Mouse (Mus musculus) heart, postnatal 25 days (tissue): ENCODE measurements around the gene Npc1l1. TPM values are rescaled to one million over a fixed set of nuclear protein-coding genes. Genes with fewer than 3 reads are reported as not detected.
A peak's percentile ranks its signal among the peaks of the same experiment; 100 is the strongest.

ENCODE experiments used
- DNase-seq: peaks from one replicate; pipeline ENCODE4 v3.0.0; 2022; ENCODE audit warnings: low spot score
- intact Hi-C: fragments of 180-260 bp; cut with DNase I; formaldehyde crosslinking; loops from one replicate; pipeline ENCODE4 v1.15.1; 2025
- total RNA-seq, 2 experiments: library from RNA; stranded (reverse); gene quantifications; 2 replicates each; pipeline ENCODE4 v1.2.3; 2021

The Npc1l1 gene
- total RNA-seq, 2 experiments from 2014 or later = not detected

GRCm38 (mm10) chr11:6218189-6218896, 11.6 kb downstream of the Npc1l1 start:
- intact Hi-C loops = no loop called here
- no peak for DNase-seq

- DNase-seq = no peak
- intact Hi-C loops = no loop called here
Measured at GRCm38 (mm10) chr11:6216834-6217233, 13.1 kb downstream of the Npc1l1 start.

- DNase-seq = no peak
- intact Hi-C loops = no loop called here
Measured at GRCm38 (mm10) chr11:6208158-6208557, 21.8 kb downstream of the Npc1l1 start.

- DNase-seq = no peak
- intact Hi-C loops = no loop called here
Measured at GRCm38 (mm10) chr11:6207090-6207489, 22.9 kb downstream of the Npc1l1 start.

GRCm38 (mm10) chr11:6200570-6200969, 29.4 kb downstream of the Npc1l1 start:
- DNase-seq = no peak
- intact Hi-C loops = loop anchor here (2.0 kb wide), 1 partner anchor 66 kb away; the partner anchor contains the start of gene Ddx56

GRCm38 (mm10) chr11:6200087-6200569, 29.8 kb downstream of the Npc1l1 start, which contains the start of gene Nudcd3:
Gene Nudcd3 (minus strand): TSS chr11:6200415.
- intact Hi-C loops = loop anchor here (2.0 kb wide), 1 partner anchor 67 kb away; the partner anchor contains the start of gene Ddx56
- DNase-seq = peak; percentile 75

GRCm38 (mm10) chr11:6199410-6200086, 30.4 kb downstream of the Npc1l1 start, which contains the start of gene A730071L15Rik:
Gene A730071L15Rik (plus strand): TSS chr11:6200029.
- DNase-seq = no peak
- intact Hi-C loops = loop anchor here (2.0 kb wide), 1 partner anchor 67 kb away; the partner anchor contains the start of gene Ddx56

GRCm38 (mm10) chr11:6198449-6198848, 31.5 kb downstream of the Npc1l1 start:
- intact Hi-C loops = no loop called here
- DNase-seq = no peak

GRCm38 (mm10) chr11:6196780-6197179, 33.2 kb downstream of the Npc1l1 start:
- intact Hi-C loops = no loop called here
- no peak for DNase-seq

GRCm38 (mm10) chr11:6187878-6188277, 42.1 kb downstream of the Npc1l1 start:
- intact Hi-C loops = loop anchor here (1.0 to 5.0 kb wide), 2 partner anchors 66 to 192 kb away; no protein-coding TSS in a partner anchor
- DNase-seq = peak; percentile 74

GRCm38 (mm10) chr11:6187399-6187798, 42.5 kb downstream of the Npc1l1 start:
- intact Hi-C loops = loop anchor here (5.0 kb wide), 1 partner anchor 65 kb away; no protein-coding TSS in a partner anchor
- DNase-seq = no peak

GRCm38 (mm10) chr11:6184202-6184935, 45.6 kb downstream of the Npc1l1 start:
- intact Hi-C loops = no loop called here
- DNase-seq = no peak

GRCm38 (mm10) chr11:6183246-6183645, 46.7 kb downstream of the Npc1l1 start:
- no peak for DNase-seq
- intact Hi-C loops = no loop called here

- DNase-seq = no peak
- intact Hi-C loops = no loop called here
Measured at GRCm38 (mm10) chr11:6180811-6181399, 49.0 kb downstream of the Npc1l1 start.

- intact Hi-C loops = no loop called here
- no peak for DNase-seq
Measured at GRCm38 (mm10) chr11:6179194-6179593, 50.7 kb downstream of the Npc1l1 start.

GRCm38 (mm10) chr11:6178673-6179166, 51.2 kb downstream of the Npc1l1 start:
- intact Hi-C loops = no loop called here
- no peak for DNase-seq

- intact Hi-C loops = no loop called here
- DNase-seq = no peak
Measured at GRCm38 (mm10) chr11:6177781-6178420, 52.0 kb downstream of the Npc1l1 start.

GRCm38 (mm10) chr11:6175506-6175905, 54.4 kb downstream of the Npc1l1 start:
- no peak for DNase-seq
- intact Hi-C loops = no loop called here

- intact Hi-C loops = no loop called here
- DNase-seq = peak; percentile 24
Measured at GRCm38 (mm10) chr11:6174719-6175118, 55.2 kb downstream of the Npc1l1 start.
